Mouse (Mus musculus): ENCODE data around the gene Bcat1. TPM values are rescaled to one million over a fixed set of nuclear protein-coding genes. Genes with fewer than 3 reads are reported as not detected.
A peak's percentile ranks its signal among the peaks of the same experiment; 100 is the strongest.

Bcat1 gene
- polyA plus RNA-seq, 1 experiment from 2014 or later, result 6.0 TPM

DNA sequence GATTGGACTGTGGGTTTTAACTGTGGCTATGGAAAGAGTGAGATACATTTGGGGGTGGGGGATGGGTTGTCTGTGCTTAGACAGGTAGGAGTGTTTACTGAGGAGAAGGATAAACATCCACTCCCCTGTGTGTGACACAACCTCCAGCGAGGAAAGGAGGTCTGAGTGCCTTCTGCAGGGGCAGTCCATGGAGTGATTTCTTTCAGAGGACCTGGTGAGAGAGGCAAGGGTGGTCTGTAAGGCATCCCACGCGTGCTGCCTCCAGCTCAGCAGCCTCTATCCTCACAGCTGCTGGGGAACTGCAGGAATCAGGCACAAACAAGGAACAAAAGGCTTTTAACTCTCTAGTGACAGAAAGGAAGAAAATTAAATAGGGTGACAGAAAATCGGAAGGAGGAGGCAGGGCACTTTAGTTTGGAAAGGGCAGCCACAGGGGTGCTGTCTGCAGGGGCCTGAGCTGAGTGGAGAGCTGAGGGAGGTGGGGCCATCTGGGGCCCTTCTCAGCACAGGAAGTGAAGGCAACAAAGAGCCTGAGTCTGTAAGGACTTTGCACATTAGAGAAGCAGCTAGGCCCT lies 40.2 kb upstream of the Bcat1 start:
- H3K9ac ChIP-seq (ENCODE audit: low read depth, low read length), result peak overlapping the region; percentile 1; the same call in 1 of the 2 replicates
- no peak overlapping the region for H3K27ac ChIP-seq (ENCODE audit: low read length)
- peak; percentile 93 for ATAC-seq

GRCm38 (mm10) chr6:145115476-145116097 lies 39.6 kb upstream of the Bcat1 start, which contains the start of gene Lrmp:
Gene Lrmp, plus strand, starts transcription at chr6:145115653.
- 0 out of 2 replicates have a peak, but pooled peaks have one; percentile 13 for ATAC-seq
- Histone ChIP-seq H3K27ac (ENCODE audit: low read length) (no peak within 1 kb of the TSS), H3K9ac (ENCODE audit: low read depth, low read length) (peak within 1 kb of the TSS; percentile 1; the same call in 1 of the 2 replicates), H3K4me2 (ENCODE audit: low read depth, low read length) (no peak within 1 kb of the TSS), H3K27me3 (replicated peaks; ENCODE audit: control insufficient read depth, insufficient read depth, low read length) (no peaks in the 10 kb centered on the region), H3K4me1 (ENCODE audit: control insufficient read depth, insufficient read depth, low read length) (peaks cover 8% of the 10 kb centered on the region; the same call in 1 of the 2 replicates), H3K9me3 (ENCODE audit: control insufficient read depth, low read length) (no peaks in the 10 kb centered on the region), H3K4me3 (ENCODE audit: low read length) (no peak within 1 kb of the TSS), H3K36me3 (ENCODE audit: control insufficient read depth, insufficient read depth, low read length) (no peaks in the 10 kb centered on the region)
- WGBS, result 74% methylated on average over 6 of the region's 6 CpGs

More for the DNA sequence above, 40.2 kb upstream of the Bcat1 start:
- H3K4me3 ChIP-seq (ENCODE audit: low read length), result no peak overlapping the region
- 14% methylated on average over 4 of the region's 4 CpGs for WGBS
- no peaks in the 10 kb centered on the region for H3K36me3 ChIP-seq (ENCODE audit: control insufficient read depth, insufficient read depth, low read length)
- H3K4me1 ChIP-seq (ENCODE audit: control insufficient read depth, insufficient read depth, low read length), result peaks cover 8% of the 10 kb centered on the region; the same call in 1 of the 2 replicates
- no peaks in the 10 kb centered on the region for H3K9me3 ChIP-seq (ENCODE audit: control insufficient read depth, low read length)
- H3K27me3 ChIP-seq (replicated peaks; ENCODE audit: control insufficient read depth, insufficient read depth, low read length), result no peaks in the 10 kb centered on the region
- H3K4me2 ChIP-seq (ENCODE audit: low read depth, low read length), result no peak overlapping the region

DNA sequence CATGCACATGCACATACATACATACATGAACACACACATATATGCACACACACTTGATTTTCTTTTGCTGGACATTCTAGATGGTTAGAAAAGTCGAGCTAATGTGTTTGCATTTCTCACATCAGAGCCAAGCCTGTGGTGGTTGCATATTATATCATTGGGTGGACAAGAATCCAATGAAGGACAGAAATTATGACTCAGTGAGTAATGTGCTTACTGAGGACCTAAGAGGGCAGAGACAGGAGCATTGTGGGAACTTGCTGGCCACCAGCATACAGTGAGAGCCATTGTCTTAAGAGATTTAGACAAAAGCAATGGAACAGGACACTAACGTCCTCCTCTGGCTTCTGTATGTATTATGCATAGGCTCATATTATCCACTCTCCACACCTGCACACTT lies 38.6 kb upstream of the Bcat1 start:
- Histone ChIP-seq H3K27me3 (replicated peaks; ENCODE audit: control insufficient read depth, insufficient read depth, low read length) (no peaks in the 10 kb centered on the region), H3K4me3 (ENCODE audit: low read length) (no peak overlapping the region), H3K27ac (ENCODE audit: low read length) (no peak overlapping the region), H3K9me3 (ENCODE audit: control insufficient read depth, low read length) (0 out of 2 replicates have a peak, but pooled peaks cover 3% of the 10 kb centered on the region), H3K9ac (ENCODE audit: low read depth, low read length) (no peak overlapping the region), H3K36me3 (ENCODE audit: control insufficient read depth, insufficient read depth, low read length) (no peaks in the 10 kb centered on the region), H3K4me1 (ENCODE audit: control insufficient read depth, insufficient read depth, low read length) (peaks cover 8% of the 10 kb centered on the region; the same call in 1 of the 2 replicates), H3K4me2 (ENCODE audit: low read depth, low read length) (no peak overlapping the region)
- ATAC-seq, result no peak
- 73% methylated on average over 2 of the region's 2 CpGs for WGBS

DNA sequence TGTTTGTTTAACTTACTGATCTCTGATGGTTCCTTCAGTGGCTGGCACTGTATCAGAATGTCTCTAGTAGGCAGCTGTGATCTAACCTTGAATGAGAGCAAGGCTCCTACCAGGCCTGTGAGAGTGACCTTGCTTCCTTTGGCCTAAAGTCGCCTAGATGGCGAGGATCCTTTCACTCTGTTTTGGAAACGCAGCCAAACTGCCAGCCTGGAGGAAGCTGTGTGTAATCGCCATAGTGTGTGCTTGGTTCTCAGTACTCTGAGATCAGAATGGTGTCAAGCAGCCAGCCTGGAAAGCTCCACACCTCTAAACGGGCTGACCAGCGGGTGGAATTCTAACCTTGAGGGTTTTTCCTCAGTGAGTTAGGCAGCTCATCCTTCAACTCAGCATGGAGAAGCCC lies 36.9 kb upstream of the Bcat1 start:
- no peaks in the 10 kb centered on the region for H3K36me3 ChIP-seq (ENCODE audit: control insufficient read depth, insufficient read depth, low read length)
- no peak for ATAC-seq
- H3K9ac ChIP-seq (ENCODE audit: low read depth, low read length), result no peak overlapping the region
- no peaks in the 10 kb centered on the region for H3K27me3 ChIP-seq (replicated peaks; ENCODE audit: control insufficient read depth, insufficient read depth, low read length)
- H3K9me3 ChIP-seq (ENCODE audit: control insufficient read depth, low read length), result 0 out of 2 replicates have a peak, but pooled peaks cover 3% of the 10 kb centered on the region
- H3K4me1 ChIP-seq (ENCODE audit: control insufficient read depth, insufficient read depth, low read length), result peaks cover 8% of the 10 kb centered on the region; the same call in 1 of the 2 replicates
- no peak overlapping the region for H3K4me2 ChIP-seq (ENCODE audit: low read depth, low read length)
- WGBS, result 71% methylated on average over 6 of the region's 6 CpGs
- no peak overlapping the region for H3K27ac ChIP-seq (ENCODE audit: low read length)
- no peak overlapping the region for H3K4me3 ChIP-seq (ENCODE audit: low read length)

GRCm38 (mm10) chr6:145110786-145111185 lies 34.8 kb upstream of the Bcat1 start:
- H3K9ac ChIP-seq (ENCODE audit: low read depth, low read length), result no peak overlapping the region
- H3K4me1 ChIP-seq (ENCODE audit: control insufficient read depth, insufficient read depth, low read length), result no peaks in the 10 kb centered on the region
- ATAC-seq, result no peak
- H3K4me3 ChIP-seq (ENCODE audit: low read length), result no peak overlapping the region
- WGBS, result 96% methylated on average over 4 of the region's 4 CpGs
- no peak overlapping the region for H3K4me2 ChIP-seq (ENCODE audit: low read depth, low read length)
- 0 out of 2 replicates have a peak, but pooled peaks cover 3% of the 10 kb centered on the region for H3K9me3 ChIP-seq (ENCODE audit: control insufficient read depth, low read length)
- no peaks in the 10 kb centered on the region for H3K36me3 ChIP-seq (ENCODE audit: control insufficient read depth, insufficient read depth, low read length)
- no peak overlapping the region for H3K27ac ChIP-seq (ENCODE audit: low read length)
- H3K27me3 ChIP-seq (replicated peaks; ENCODE audit: control insufficient read depth, insufficient read depth, low read length), result no peaks in the 10 kb centered on the region

DNA sequence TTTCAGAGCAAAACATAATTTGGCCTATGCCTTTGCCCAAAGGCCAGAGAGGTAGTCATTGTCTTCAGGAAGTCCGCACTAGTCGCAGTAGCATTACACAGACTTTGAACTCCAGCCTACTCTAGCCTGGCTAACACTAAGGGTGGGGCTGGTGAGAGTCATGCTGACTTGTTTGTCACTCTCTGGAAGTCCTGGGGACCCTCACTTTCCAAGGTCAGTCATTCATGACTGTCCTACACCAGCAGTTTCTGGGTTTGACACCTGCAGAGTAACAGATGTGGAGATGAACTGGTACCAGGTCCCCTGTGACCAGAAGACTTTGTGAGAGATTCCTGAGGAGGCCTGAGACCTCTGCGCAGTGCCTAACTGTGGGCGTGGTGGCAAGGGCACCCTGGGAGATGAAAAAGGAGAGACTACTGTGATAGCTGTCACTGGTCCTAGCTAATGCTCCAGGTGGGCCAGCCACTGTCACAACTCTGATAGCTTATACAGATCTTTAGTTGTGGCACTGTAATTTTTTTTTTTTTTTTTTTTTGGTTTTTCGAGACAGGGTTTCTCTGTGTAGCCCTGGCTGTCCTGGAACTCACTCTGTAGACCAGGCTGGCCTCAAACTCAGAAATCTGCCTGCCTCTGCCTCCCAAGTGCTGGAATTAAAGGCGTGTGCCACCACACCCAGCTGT lies 30.3 kb upstream of the Bcat1 start:
- Histone ChIP-seq H3K9me3 (ENCODE audit: control insufficient read depth, low read length) (0 out of 2 replicates have a peak, but pooled peaks cover 3% of the 10 kb centered on the region), H3K27ac (ENCODE audit: low read length) (no peak overlapping the region), H3K9ac (ENCODE audit: low read depth, low read length) (no peak overlapping the region), H3K4me1 (ENCODE audit: control insufficient read depth, insufficient read depth, low read length) (no peaks in the 10 kb centered on the region), H3K27me3 (replicated peaks; ENCODE audit: control insufficient read depth, insufficient read depth, low read length) (no peaks in the 10 kb centered on the region), H3K4me3 (ENCODE audit: low read length) (no peak overlapping the region), H3K36me3 (ENCODE audit: control insufficient read depth, insufficient read depth, low read length) (no peaks in the 10 kb centered on the region), H3K4me2 (ENCODE audit: low read depth, low read length) (no peak overlapping the region)
- 79% methylated on average over 5 of the region's 6 CpGs for WGBS
- ATAC-seq, result peak; percentile 85

GRCm38 (mm10) chr6:145105439-145105838 lies 29.5 kb upstream of the Bcat1 start:
- 93% methylated on average over 10 of the region's 10 CpGs for WGBS
- no peak for ATAC-seq
- H3K4me1 ChIP-seq (ENCODE audit: control insufficient read depth, insufficient read depth, low read length), result no peaks in the 10 kb centered on the region
- 0 out of 2 replicates have a peak, but pooled peaks cover 3% of the 10 kb centered on the region for H3K9me3 ChIP-seq (ENCODE audit: control insufficient read depth, low read length)
- no peak overlapping the region for H3K27ac ChIP-seq (ENCODE audit: low read length)
- no peaks in the 10 kb centered on the region for H3K36me3 ChIP-seq (ENCODE audit: control insufficient read depth, insufficient read depth, low read length)
- H3K4me2 ChIP-seq (ENCODE audit: low read depth, low read length), result no peak overlapping the region
- no peak overlapping the region for H3K4me3 ChIP-seq (ENCODE audit: low read length)
- H3K9ac ChIP-seq (ENCODE audit: low read depth, low read length), result no peak overlapping the region
- H3K27me3 ChIP-seq (replicated peaks; ENCODE audit: control insufficient read depth, insufficient read depth, low read length), result no peaks in the 10 kb centered on the region

- Histone ChIP-seq H3K9ac (ENCODE audit: low read depth, low read length) (no peak overlapping the region), H3K27me3 (replicated peaks; ENCODE audit: control insufficient read depth, insufficient read depth, low read length) (no peaks in the 10 kb centered on the region), H3K9me3 (ENCODE audit: control insufficient read depth, low read length) (no peaks in the 10 kb centered on the region), H3K36me3 (ENCODE audit: control insufficient read depth, insufficient read depth, low read length) (no peaks in the 10 kb centered on the region), H3K4me1 (ENCODE audit: control insufficient read depth, insufficient read depth, low read length) (no peaks in the 10 kb centered on the region), H3K4me3 (ENCODE audit: low read length) (no peak overlapping the region), H3K27ac (ENCODE audit: low read length) (no peak overlapping the region), H3K4me2 (ENCODE audit: low read depth, low read length) (no peak overlapping the region)
- no peak for ATAC-seq
- 62% methylated on average over 10 of the region's 10 CpGs for WGBS
Measured at GRCm38 (mm10) chr6:145104241-145104939, 28.4 kb upstream of the Bcat1 start.

GRCm38 (mm10) chr6:145100923-145101322 lies 24.9 kb upstream of the Bcat1 start:
- Histone ChIP-seq H3K4me2 (ENCODE audit: low read depth, low read length) (no peak overlapping the region), H3K4me3 (ENCODE audit: low read length) (no peak overlapping the region), H3K4me1 (ENCODE audit: control insufficient read depth, insufficient read depth, low read length) (no peaks in the 10 kb centered on the region), H3K9ac (ENCODE audit: low read depth, low read length) (no peak overlapping the region), H3K27ac (ENCODE audit: low read length) (no peak overlapping the region), H3K36me3 (ENCODE audit: control insufficient read depth, insufficient read depth, low read length) (no peaks in the 10 kb centered on the region), H3K9me3 (ENCODE audit: control insufficient read depth, low read length) (no peaks in the 10 kb centered on the region), H3K27me3 (replicated peaks; ENCODE audit: control insufficient read depth, insufficient read depth, low read length) (no peaks in the 10 kb centered on the region)
- WGBS, result 64% methylated on average over 9 of the region's 9 CpGs
- no peak for ATAC-seq

Measured in intestine, embryonic 16.5 days (tissue).